Comparison of ENCODE assay signal across 8 mouse cellular contexts in the genomic region with DNA sequence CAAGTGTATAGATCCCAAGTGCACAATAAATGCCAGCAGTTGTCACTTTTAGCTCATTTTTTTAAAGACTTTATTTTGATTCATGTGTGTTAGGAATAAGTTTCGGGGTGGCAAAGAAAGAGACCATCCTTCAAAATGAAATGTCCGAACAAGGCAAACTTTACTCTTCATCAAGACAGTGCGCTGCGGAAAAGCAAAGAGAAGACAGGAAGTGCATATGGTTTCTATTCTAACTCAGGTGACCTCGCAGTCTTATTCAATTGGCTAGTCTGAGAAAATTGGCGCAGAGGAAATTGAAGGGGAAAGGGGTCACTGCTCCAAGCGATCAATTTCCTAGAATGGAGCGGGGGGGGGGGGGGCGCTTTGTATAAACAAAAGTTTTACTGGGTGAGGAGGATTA. TPM values are rescaled to one million over a fixed set of nuclear protein-coding genes. Genes with fewer than 3 reads are reported as not detected.
DNase-seq lines count a peak whose midpoint lies in the region; ATAC-seq and TF ChIP-seq lines count a peak whose summit lies in the region.

No protein-coding gene starts in this region.

- no peaks in the 10 kb centered on the region for H3K36me3 ChIP-seq in heart, embryonic 14.5 days (ENCODE audit: control insufficient read depth, insufficient read depth, low read length)
- H3K36me3 ChIP-seq in ES-E14 (ENCODE audit: control insufficient read depth, insufficient read depth, low read length, poor library complexity, severe bottlenecking), result no peaks in the 10 kb centered on the region
- H3K36me3 ChIP-seq in hindbrain, embryonic 10.5 days, result no peaks in the 10 kb centered on the region

- H3K4me2 ChIP-seq in heart, embryonic 14.5 days (ENCODE audit: low read length), result peak overlapping the region; percentile 89

- peak overlapping the region; percentile 88 to 93 for H3K4me3 ChIP-seq in heart, embryonic 14.5 days (ENCODE audit: control insufficient read depth in 1 of 2, insufficient read depth in 1 of 2, low read depth in 1 of 2, low read length in 2 of 2)
- peak overlapping the region; percentile 72 to 86 for H3K4me3 ChIP-seq in ES-E14 (ENCODE audit: insufficient read depth in 1 of 2, low read depth in 1 of 2, low read length in 2 of 2, poor library complexity in 1 of 2, severe bottlenecking in 1 of 2)
- peak overlapping the region; percentile 92 for H3K4me3 ChIP-seq in hindbrain, embryonic 10.5 days

- ATAC-seq in heart, embryonic 14.5 days (ENCODE audit: insufficient number of reproducible peaks, insufficient read depth, low FRiP score, low read depth), result no peak
- peak; percentile 22; the same call in 1 of the 2 replicates for ATAC-seq in megakaryocyte, adult 5-6 weeks (ENCODE audit: poor library complexity, severe bottlenecking)

- peak overlapping the region; percentile 97 for H3K9ac ChIP-seq in heart, embryonic 14.5 days (ENCODE audit: low read length)
- H3K9ac ChIP-seq in ES-E14 (ENCODE audit: insufficient read depth, low read depth, low read length, poor library complexity, severe bottlenecking), result no peak overlapping the region; the same call in 1 of the 2 replicates

- peak overlapping the region; percentile 76 to 77 for H3K27ac ChIP-seq in heart, embryonic 14.5 days (replicated peaks in 1 of 2; ENCODE audit: control insufficient read depth in 1 of 2, insufficient read depth in 1 of 2, low read depth in 2 of 2, low read length in 2 of 2)
- no peak overlapping the region for H3K27ac ChIP-seq in ES-E14 (ENCODE audit: insufficient read depth, low read depth, low read length, poor library complexity, severe bottlenecking)
- H3K27ac ChIP-seq in hindbrain, embryonic 10.5 days, result peak overlapping the region; percentile 95

- no peaks in the 10 kb centered on the region for H3K27me3 ChIP-seq in heart, embryonic 14.5 days (ENCODE audit: control insufficient read depth, insufficient read depth, low read length)
- H3K27me3 ChIP-seq in hindbrain, embryonic 10.5 days (ENCODE audit: insufficient read depth, poor library complexity, severe bottlenecking), result no peaks in the 10 kb centered on the region

- H3K9me3 ChIP-seq in heart, embryonic 14.5 days (ENCODE audit: control insufficient read depth, low read length), result no peaks in the 10 kb centered on the region
- H3K9me3 ChIP-seq in ES-E14 (ENCODE audit: control insufficient read depth, insufficient read depth, low read depth, low read length), result no peaks in the 10 kb centered on the region
- H3K9me3 ChIP-seq in hindbrain, embryonic 10.5 days, result 0 out of 2 replicates have a peak, but pooled peaks cover 2% of the 10 kb centered on the region

- in situ Hi-C loops in ES-E14 (cut with MboI; ENCODE audit: low sequenced_read_pairs in 2 of 2, unreplicated experiment in 2 of 2), result no loop called here

- WGBS in heart, embryonic 14.5 days, result 46% methylated on average over 9 of the region's 9 CpGs
- 43% methylated on average over 9 of the region's 9 CpGs for WGBS in hindbrain, embryonic 10.5 days

- DNase-seq in heart, adult 11 months, result no peak
- no peak for DNase-seq in ES-E14 (ENCODE audit: low read depth, low spot score)
- DNase-seq in hindbrain, embryonic 10.5 days (ENCODE audit: low spot score), result peak; percentile 30
- no peak for DNase-seq in cerebellum, adult 11 months
- no peak for DNase-seq in urinary bladder, postnatal 4 days (ENCODE audit: low spot score in 2 of 2)
- DNase-seq in adrenal gland, postnatal 36 days, result no peak

- peaks cover 16 to 42% of the 10 kb centered on the region in 2 experiments for H3K4me1 ChIP-seq in heart, embryonic 14.5 days (ENCODE audit: control insufficient read depth in 2 of 2, insufficient read depth in 2 of 2, low read length in 2 of 2)
- peaks cover 4 to 9% of the 10 kb centered on the region in 2 experiments; a peak in 3 of 4 replicates for H3K4me1 ChIP-seq in ES-E14 (ENCODE audit: control insufficient read depth in 2 of 2, insufficient read depth in 2 of 2, low read length in 2 of 2, poor library complexity in 1 of 2)
- H3K4me1 ChIP-seq in hindbrain, embryonic 10.5 days (replicated peaks), result peaks cover 42% of the 10 kb centered on the region

TF ChIP-seq in ES-E14, 5 proteins besides CTCF, POLR2A, EP300 and RAD21:
- TF ChIP-seq HCFC1 (IDR thresholded peaks at IDR 0.05; ENCODE audit: borderline replicate concordance, insufficient read depth, low read length), result no peak
- no peak for TF ChIP-seq CHD2 (IDR thresholded peaks at IDR 0.05; ENCODE audit: low read depth, low read length)

RNA-seq across cellular contexts. Expression of a gene that starts 0.6 kb away (rescaled TPM):
- 19.5 and 22.7 TPM in 2 replicates for polyA plus RNA-seq in heart, embryonic 14.5 days (2014; fragmentation: Nextera tagmentation; extraction: Ambion mirVana)
- total RNA-seq in ES-E14 (2012; rRNA removed), result 24.7 and 33.2 TPM in 2 replicates
- polyA plus RNA-seq in hindbrain, embryonic 10.5 days (2016; fragmentation: Nextera tagmentation; extraction: Ambion mirVana), result 28.2 and 29.9 TPM in 2 replicates
- 53.3 and 55.4 TPM in 2 replicates for total RNA-seq in megakaryocyte, adult 5-6 weeks (2015)
- total RNA-seq in megakaryocyte, adult 5-6 weeks (2017), result 103 and 110 TPM in 2 replicates
- 100 to 1,000 TPM in 1 of 2 experiments, 10 to 100 TPM in 1; 98.0 to 123 TPM for total RNA-seq in adrenal gland, postnatal 36 days (2021)

RNA-seq across cellular contexts. Expression of a gene that starts 15.4 kb away (rescaled TPM):
- polyA plus RNA-seq in heart, embryonic 14.5 days (2014; fragmentation: Nextera tagmentation; extraction: Ambion mirVana), result 114 and 119 TPM in 2 replicates
- 274 and 324 TPM in 2 replicates for total RNA-seq in ES-E14 (2012; rRNA removed)
- polyA plus RNA-seq in hindbrain, embryonic 10.5 days (2016; fragmentation: Nextera tagmentation; extraction: Ambion mirVana), result 253 and 322 TPM in 2 replicates
- 66.7 and 67.7 TPM in 2 replicates for total RNA-seq in megakaryocyte, adult 5-6 weeks (2015)
- total RNA-seq in megakaryocyte, adult 5-6 weeks (2017), result 71.2 and 77.4 TPM in 2 replicates
- total RNA-seq in adrenal gland, postnatal 36 days (2021), result 10 to 100 TPM; 21.6 to 24.8 TPM

RNA-seq across cellular contexts. Expression of a gene that starts 33.1 kb away (rescaled TPM):
- 0.42 and 0.58 TPM in 2 replicates for polyA plus RNA-seq in heart, embryonic 14.5 days (2014; fragmentation: Nextera tagmentation; extraction: Ambion mirVana)
- total RNA-seq in ES-E14 (2012; rRNA removed), result 1.7 and 2.4 TPM in 2 replicates
- polyA plus RNA-seq in hindbrain, embryonic 10.5 days (2016; fragmentation: Nextera tagmentation; extraction: Ambion mirVana), result 0.58 and 0.62 TPM in 2 replicates
- 0.07 TPM in 1 of 2 replicates, not detected in the other for total RNA-seq in megakaryocyte, adult 5-6 weeks (2015)
- total RNA-seq in megakaryocyte, adult 5-6 weeks (2017), result 1.7 and 2.2 TPM in 2 replicates
- total RNA-seq in adrenal gland, postnatal 36 days (2021), result 1 to 10 TPM in 1 of 2 experiments, under 1 TPM in 1; 0.63 to 2.2 TPM

RNA-seq across cellular contexts. Expression of a gene that starts 41.6 kb away (rescaled TPM):
- 35.6 and 35.9 TPM in 2 replicates for polyA plus RNA-seq in heart, embryonic 14.5 days (2014; fragmentation: Nextera tagmentation; extraction: Ambion mirVana)
- total RNA-seq in ES-E14 (2012; rRNA removed), result 92.2 and 135 TPM in 2 replicates
- polyA plus RNA-seq in hindbrain, embryonic 10.5 days (2016; fragmentation: Nextera tagmentation; extraction: Ambion mirVana), result 6.9 and 9.3 TPM in 2 replicates
- total RNA-seq in megakaryocyte, adult 5-6 weeks (2015), result 239 and 242 TPM in 2 replicates
- 299 and 326 TPM in 2 replicates for total RNA-seq in megakaryocyte, adult 5-6 weeks (2017)
- total RNA-seq in adrenal gland, postnatal 36 days (2021), result 10 to 100 TPM; 33.8 to 34.6 TPM

RNA-seq across cellular contexts. Expression of a gene that starts 47.1 kb away (rescaled TPM):
- 133 and 139 TPM in 2 replicates for polyA plus RNA-seq in heart, embryonic 14.5 days (2014; fragmentation: Nextera tagmentation; extraction: Ambion mirVana)
- 73.2 and 73.7 TPM in 2 replicates for total RNA-seq in ES-E14 (2012; rRNA removed)
- polyA plus RNA-seq in hindbrain, embryonic 10.5 days (2016; fragmentation: Nextera tagmentation; extraction: Ambion mirVana), result 221 and 240 TPM in 2 replicates
- total RNA-seq in megakaryocyte, adult 5-6 weeks (2015), result 15.4 and 16.4 TPM in 2 replicates
- 18.9 and 25.4 TPM in 2 replicates for total RNA-seq in megakaryocyte, adult 5-6 weeks (2017)
- total RNA-seq in adrenal gland, postnatal 36 days (2021), result 10 to 100 TPM; 37.8 to 44.0 TPM
